Mouse (Mus musculus) CH12.LX (cell line): ENCODE measurements around the gene Afg3l1. TPM values are rescaled to one million over a fixed set of nuclear protein-coding genes. Genes with fewer than 3 reads are reported as not detected.
"Not testable (repeated sequence)": the region's sequence is repeated elsewhere in the genome, so short reads cannot be mapped to it uniquely, and the experiment has no call there.

Source experiments
- DNase-seq: peaks from one replicate; pipeline ENCODE4 v3.0.0-alpha.2; 2013; ENCODE audit errors: extremely low read depth
- H3K27ac ChIP-seq: 2 replicates; pipeline ENCODE4 v1.5.1; 2012; ENCODE audit warnings: low read depth, mild to moderate bottlenecking, control low read depth, moderate library complexity; ENCODE audit not compliant: insufficient read depth
- H3K27me3 ChIP-seq: replicated peaks from 2 replicates; pipeline ENCODE3; 2012; ENCODE audit warnings: inconsistent platforms
- H3K36me3 ChIP-seq, 2 experiments: replicated peaks in 1 of 2; 2 replicates each; pipeline versions ENCODE3 to v1.6.1; 2012; ENCODE audit warnings: inconsistent platforms in 1 of 2, low read length in 1 of 2, mild to moderate bottlenecking in 1 of 2, mixed read lengths in 1 of 2, moderate library complexity in 1 of 2; ENCODE audit not compliant: control insufficient read depth in 1 of 2, insufficient read depth in 1 of 2
- H3K4me1 ChIP-seq, 2 experiments: 2 replicates each; pipeline ENCODE4 v1.6.1; 2012; ENCODE audit warnings: inconsistent platforms in 1 of 2, moderate library complexity in 1 of 2; ENCODE audit not compliant: insufficient read depth in 2 of 2, control insufficient read depth in 1 of 2
- H3K4me2 ChIP-seq: 2 replicates; pipeline ENCODE4 v1.6.1; 2012; ENCODE audit warnings: low read depth, mild to moderate bottlenecking, control low read depth; ENCODE audit not compliant: poor library complexity, insufficient read depth, severe bottlenecking
- H3K4me3 ChIP-seq, 3 experiments: fragments of 150-350 bp in 1 of 3; sonication (generic) in 1 of 3; replicated peaks in 1 of 3; 2 replicates each; pipeline versions ENCODE3 to v1.5.1; 2011 to 2012; ENCODE audit warnings: low read depth in 2 of 3, low read length in 2 of 3, mild to moderate bottlenecking in 2 of 3, moderate library complexity in 2 of 3, control low read depth in 1 of 3, improper control_type of control experiment in 1 of 3, inconsistent platforms in 1 of 3, mixed read lengths in 1 of 3; ENCODE audit not compliant: poor library complexity in 1 of 3
- H3K79me2 ChIP-seq: replicated peaks from 2 replicates; pipeline ENCODE4 v1.6.1; 2012; ENCODE audit warnings: mild to moderate bottlenecking, moderate library complexity; ENCODE audit not compliant: control insufficient read depth, poor library complexity, insufficient read depth, severe bottlenecking; ENCODE audit errors: extremely low read depth
- H3K9ac ChIP-seq: 2 replicates; pipeline ENCODE4 v1.6.1; 2012; ENCODE audit warnings: low read depth, mild to moderate bottlenecking, control low read depth, moderate library complexity; ENCODE audit not compliant: insufficient read depth
- H3K9me3 ChIP-seq: replicated peaks from 2 replicates; pipeline ENCODE3; 2012; ENCODE audit warnings: low read length, inconsistent platforms, mixed read lengths
- CHD1 ChIP-seq: IDR thresholded peaks from 2 replicates; pipeline ENCODE4 v1.6.1; 2012; ENCODE audit warnings: low read depth, low read length, improper control_type of control experiment, inconsistent platforms
- CHD2 ChIP-seq: IDR thresholded peaks from 2 replicates; pipeline ENCODE4 v1.6.1; 2011; ENCODE audit warnings: low read length, improper control_type of control experiment
- ETS1 ChIP-seq: conservative IDR thresholded peaks from 2 replicates; pipeline ENCODE4 v1.6.1; 2012; ENCODE audit warnings: low read depth, mild to moderate bottlenecking, inconsistent platforms, low read length, improper control_type of control experiment, moderate library complexity
- HCFC1 ChIP-seq: IDR thresholded peaks from 2 replicates; pipeline ENCODE4 v1.6.1; 2012; ENCODE audit warnings: low read depth, mild to moderate bottlenecking, inconsistent platforms, low read length, improper control_type of control experiment
- IRF4 ChIP-seq: IDR thresholded peaks from 2 replicates; pipeline ENCODE4 v1.6.1; 2014; ENCODE audit warnings: low read depth, mild to moderate bottlenecking, inconsistent platforms, low read length, improper control_type of control experiment
- KAT2A ChIP-seq: IDR thresholded peaks from 2 replicates; pipeline ENCODE4 v1.6.1; 2012; ENCODE audit warnings: low read length, improper control_type of control experiment, inconsistent platforms; ENCODE audit not compliant: insufficient replicate concordance
- MAX ChIP-seq: IDR thresholded peaks from 2 replicates; pipeline ENCODE4 v1.6.1; 2011; ENCODE audit warnings: low read length, improper control_type of control experiment
- MAZ ChIP-seq: IDR thresholded peaks from 2 replicates; pipeline ENCODE4 v1.6.1; 2012; ENCODE audit warnings: low read depth, mild to moderate bottlenecking, inconsistent platforms, low read length, improper control_type of control experiment, moderate library complexity
- MEF2A ChIP-seq: IDR thresholded peaks from 2 replicates; pipeline ENCODE4 v1.6.1; 2014; ENCODE audit warnings: low read depth, mild to moderate bottlenecking, inconsistent platforms, low read length, improper control_type of control experiment, borderline replicate concordance
- NELFE ChIP-seq: IDR thresholded peaks from 2 replicates; pipeline ENCODE4 v1.6.1; 2011; ENCODE audit warnings: low read depth, low read length, improper control_type of control experiment
- POLR2AphosphoS2 ChIP-seq: IDR thresholded peaks from 2 replicates; pipeline ENCODE4 v1.6.1; 2011; ENCODE audit warnings: low read depth, low read length, improper control_type of control experiment
- RCOR1 ChIP-seq: conservative IDR thresholded peaks from 2 replicates; pipeline ENCODE4 v1.6.1; 2012; ENCODE audit warnings: low read depth, mild to moderate bottlenecking, inconsistent platforms, low read length, improper control_type of control experiment
- TCF12 ChIP-seq: IDR thresholded peaks from 2 replicates; pipeline ENCODE4 v1.6.1; 2014; ENCODE audit warnings: low read depth, mild to moderate bottlenecking, inconsistent platforms, low read length, improper control_type of control experiment
- USF2 ChIP-seq: conservative IDR thresholded peaks from 2 replicates; pipeline ENCODE4 v1.6.1; 2011; ENCODE audit warnings: low read depth, low read length, improper control_type of control experiment
- ZMIZ1 ChIP-seq: IDR thresholded peaks from 2 replicates; pipeline ENCODE4 v1.6.1; 2012; ENCODE audit warnings: low read depth, mild to moderate bottlenecking, inconsistent platforms, low read length, improper control_type of control experiment
- ZNF384 ChIP-seq: IDR thresholded peaks from 2 replicates; pipeline ENCODE4 v1.6.1; 2012; ENCODE audit warnings: low read depth, low read length, improper control_type of control experiment, inconsistent platforms
- dilution Hi-C: fragments of 300-500 bp; cut with MboI; formaldehyde crosslinking; loops from 2 replicates; pipeline ENCODE4 v1.14.3; 2020; ENCODE audit warnings: low sequenced_read_pairs; ENCODE audit not compliant: extremely low pct_unique_long_range_greater_than_20kb, extremely low pct_ligation_motif_present
- in situ Hi-C: fragments of 300-500 bp; cut with MboI; formaldehyde crosslinking; loops from 3 replicates; pipeline ENCODE4 v1.14.3; 2019; ENCODE audit warnings: low sequenced_read_pairs, low pct_ligation_motif_present, low pct_unique_long_range_greater_than_20kb, mixed read lengths
- polyA plus RNA-seq: library from polyadenylated mRNA; unstranded; fragments of >175 nt; gene quantifications from 2 replicates; pipeline ENCODE4 v1.2.1, GENCODE M21; 2012; ENCODE audit warnings: low read depth; ENCODE audit not compliant: insufficient read length
- total RNA-seq, 2 experiments: library from RNA; depleted of rRNA; stranded (reverse); fragments of 300-350 nt in 1 of 2; fragments of >200 nt in 1 of 2; gene quantifications; 2 replicates each; pipeline ENCODE4 v1.2.3; 2012 to 2014

Afg3l1 gene
- total and polyA plus RNA-seq, 3 experiments: 20.3 to 47.6 (median 36.0) TPM

- H3K4me2 ChIP-seq, dilution Hi-C loops, H3K27me3 ChIP-seq: not testable (repeated sequence)
- H3K9me3 ChIP-seq: peaks cover 62% of the 10 kb centered on the region
- peak overlapping the region; percentile 53 to 66 (median 58) for H3K4me3 ChIP-seq
- TF ChIP-seq USF2 (0 out of 2 replicates have a peak, but pooled peaks have one; percentile 13), HCFC1 (peak; percentile 45; the same call in 1 of the 2 replicates), RCOR1 (peak; percentile 59), NELFE (0 out of 2 replicates have a peak, but pooled peaks have one; percentile 37), TCF12 (peak; percentile 53), ZNF384 (0 out of 2 replicates have a peak, but pooled peaks have one; percentile 14), POLR2AphosphoS2 (peak; percentile 14), MEF2A (peak; percentile 71), MAX (0 out of 2 replicates have a peak, but pooled peaks have one; percentile 12), CHD1 (peak; percentile 87), MAZ (0 out of 2 replicates have a peak, but pooled peaks have one; percentile 69), CHD2 (peak; percentile 68), IRF4 (peak; percentile 71), ZMIZ1 (peak; percentile 79), ETS1 (0 out of 2 replicates have a peak, but pooled peaks have one; percentile 6), KAT2A (0 out of 2 replicates have a peak, but pooled peaks have one; percentile 31)
- TF ChIP-seq, all 38 proteins: peak for 16; not testable (repeated sequence) for 22
- Histone ChIP-seq H3K79me2 (peaks cover 28% of the 10 kb centered on the region), H3K9ac (peak overlapping the region; percentile 56), H3K27ac (peak overlapping the region; percentile 94), H3K36me3 (peaks cover 40 to 47% of the 10 kb centered on the region in 2 experiments)
- H3K4me1 ChIP-seq, in situ Hi-C loops: not testable (repeated sequence)
- peak; percentile 54 for DNase-seq
Observed at GRCm38 (mm10) chr8:123429722-123430013, 48.0 kb upstream of the Afg3l1 start.

- H3K27ac ChIP-seq, dilution Hi-C loops, DNase-seq, H3K4me2 ChIP-seq, H3K4me1 ChIP-seq, H3K9ac ChIP-seq, H3K4me3 ChIP-seq, H3K27me3 ChIP-seq, in situ Hi-C loops: not testable (repeated sequence)
- peaks cover 61% of the 10 kb centered on the region for H3K9me3 ChIP-seq
- H3K36me3 ChIP-seq: peaks cover 40 to 47% of the 10 kb centered on the region in 2 experiments
- peaks cover 28% of the 10 kb centered on the region for H3K79me2 ChIP-seq
Observed at GRCm38 (mm10) chr8:123430936-123431335, 46.8 kb upstream of the Afg3l1 start.
